Mouse (Mus musculus) right cerebral cortex, postnatal 4 days (tissue): Measurements from ENCODE around the gene Colgalt1.
A peak's percentile ranks its signal among the peaks of the same experiment; 100 is the strongest.

ENCODE experiments used
- DNase-seq: peaks from one replicate; pipeline ENCODE4 v3.0.0-alpha.2; 2022

The Colgalt1 gene

GRCm38 (mm10) chr8:71670621-71671548, 60.1 kb downstream of the Colgalt1 start:
- DNase-seq = peak; percentile 82

GRCm38 (mm10) chr8:71671549-71671965, 60.8 kb downstream of the Colgalt1 start, which contains the start of gene Unc13a:
Gene Unc13a (minus strand): TSS chr8:71671757.
- peak; percentile 94 for DNase-seq

DNA sequence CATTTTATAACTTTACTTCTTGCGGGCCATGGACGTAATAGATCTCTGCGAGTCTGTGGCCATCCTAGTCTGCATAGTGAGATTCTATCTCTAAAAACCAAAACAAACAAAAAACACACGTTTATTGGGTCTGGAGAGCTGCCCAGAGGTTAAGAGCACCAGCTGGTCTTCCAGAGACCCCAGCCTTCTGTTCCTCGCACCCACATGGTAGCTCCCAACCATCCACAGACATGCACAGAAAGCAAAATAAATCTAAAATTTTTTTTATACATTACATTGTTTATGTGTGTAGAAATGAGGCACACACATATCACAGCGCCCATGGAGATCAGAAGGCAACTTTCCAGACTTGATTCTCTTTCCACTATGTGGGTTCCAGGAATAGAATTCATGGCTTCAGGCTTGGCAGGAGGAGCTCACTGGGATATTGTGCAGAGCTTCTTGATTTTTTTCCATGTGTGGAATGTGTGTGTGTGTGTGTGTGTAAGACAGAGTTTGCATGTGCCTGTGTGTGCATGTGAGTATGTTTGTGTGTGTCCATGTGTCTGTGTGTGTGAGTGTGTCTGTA, 61.5 kb downstream of the Colgalt1 start:
- no peak for DNase-seq

- no peak for DNase-seq
Observed at GRCm38 (mm10) chr8:71674071-71674470, 63.3 kb downstream of the Colgalt1 start.
